Mouse (Mus musculus): ENCODE results near the gene Selenoi. TPM values are rescaled to one million over a fixed set of nuclear protein-coding genes. Genes with fewer than 3 reads are reported as not detected.

Selenoi gene
- total and polyA plus RNA-seq, 3 experiments, result 43.4 to 101 (median 76.3) TPM

DNA sequence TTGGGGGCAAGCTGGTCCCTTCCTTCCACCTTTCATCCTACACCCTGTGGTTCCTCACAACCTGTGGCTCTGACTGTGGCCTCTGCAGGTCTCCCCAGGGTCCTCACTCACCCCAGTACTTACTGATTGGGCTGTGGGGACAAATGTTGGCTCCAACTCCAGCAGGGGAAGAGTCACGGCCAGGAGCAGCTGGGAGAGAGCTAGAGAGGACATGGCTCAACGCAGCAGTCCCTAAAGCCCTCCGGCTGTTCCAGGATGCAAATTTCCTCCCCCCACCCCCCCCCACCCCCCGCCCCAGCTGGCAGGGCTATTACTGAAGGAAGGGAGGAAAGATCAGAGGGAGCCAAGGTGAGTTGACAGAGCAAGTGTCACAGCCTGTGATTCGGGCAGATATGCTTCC is 26.9 kb upstream of the Selenoi start, which contains the start of gene Adgrf3:
Gene Adgrf3 (minus strand): TSS at position 230 of the 400 bp plus-strand sequence.
- Histone ChIP-seq H3K79me2 (ENCODE audit: control insufficient read depth, insufficient read depth, low read length, poor library complexity) (no peaks in the 10 kb centered on the region), H3K4me3 (ENCODE audit: control insufficient read depth in 1 of 2, insufficient read depth in 1 of 2, low read depth in 2 of 2, low read length in 2 of 2) (no peak within 1 kb of the TSS), H3K27ac (ENCODE audit: control insufficient read depth, low read depth, low read length) (no peak within 1 kb of the TSS), H3K36me3 (ENCODE audit: control insufficient read depth in 1 of 2, insufficient read depth in 2 of 2, low read length in 2 of 2) (peaks cover 0 to 3% of the 10 kb centered on the region in 2 experiments; a peak in 1 of 4 replicates), H3K9ac (ENCODE audit: control insufficient read depth, low read depth, low read length, poor library complexity, severe bottlenecking) (no peak within 1 kb of the TSS), H3K4me1 (ENCODE audit: control insufficient read depth in 1 of 2, insufficient read depth in 2 of 2, low read length in 2 of 2) (peaks cover 0 to 18% of the 10 kb centered on the region in 2 experiments; a peak in 3 of 4 replicates), H3K27me3 (ENCODE audit: control insufficient read depth in 1 of 2, insufficient read depth in 2 of 2, low read length in 2 of 2) (no peaks in the 10 kb centered on the region), H3K9me3 (replicated peaks; ENCODE audit: insufficient read depth, low read length) (no peaks in the 10 kb centered on the region)
- TF ChIP-seq USF1 (IDR thresholded peaks at IDR 0.05; ENCODE audit: low read depth, low read length) (no peak), GATA1 (IDR thresholded peaks at IDR 0.05; ENCODE audit: low read depth, low read length) (no peak), HCFC1 (IDR thresholded peaks at IDR 0.05; ENCODE audit: low read depth, low read length) (no peak), MYB (IDR thresholded peaks at IDR 0.05; ENCODE audit: low read depth, low read length) (no peak), ZNF384 (IDR thresholded peaks at IDR 0.05; ENCODE audit: low read depth, low read length) (no peak), POLR2AphosphoS2 (IDR thresholded peaks at IDR 0.05; ENCODE audit: low read length) (no peak), GABPA (IDR thresholded peaks at IDR 0.05; ENCODE audit: low read depth, low read length) (no peak), ELF1 (IDR thresholded peaks at IDR 0.05; ENCODE audit: low read depth, low read length) (no peak), MAFK (IDR thresholded peaks at IDR 0.05; ENCODE audit: borderline replicate concordance, low read depth, low read length) (no peak), CTCF (IDR thresholded peaks at IDR 0.05 in 2 of 3, conservative IDR thresholded peaks at IDR 0.05 in 1 of 3; ENCODE audit: control insufficient read depth in 1 of 3, insufficient read depth in 1 of 3, low read depth in 2 of 3, low read length in 3 of 3, poor library complexity in 1 of 3, severe bottlenecking in 1 of 3) (no peak), RAD21 (IDR thresholded peaks at IDR 0.05; ENCODE audit: low read depth, low read length) (no peak)
- no peak for DNase-seq (ENCODE audit: low read depth, low spot score)

DNA sequence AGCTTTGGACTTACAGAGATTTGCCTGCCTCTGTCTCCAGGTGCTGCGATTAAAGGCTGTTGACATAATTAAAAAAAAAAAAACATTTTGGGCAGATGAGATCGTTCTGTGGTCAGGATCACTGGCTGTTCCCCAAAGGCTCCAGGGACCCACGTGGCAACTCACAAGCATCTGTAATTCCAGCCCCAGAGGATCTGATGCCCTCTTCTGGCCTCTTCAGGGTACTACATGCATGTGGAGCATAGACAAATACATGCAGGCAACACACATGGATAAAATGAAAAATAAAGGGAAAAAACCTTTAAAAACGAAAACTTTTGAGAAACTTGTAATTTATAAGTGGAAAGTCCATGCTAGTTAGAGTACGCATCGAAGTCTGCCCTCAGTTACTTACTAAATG is 25.1 kb upstream of the Selenoi start:
- Histone ChIP-seq H3K27ac (ENCODE audit: control insufficient read depth, low read depth, low read length) (no peak overlapping the region), H3K9ac (ENCODE audit: control insufficient read depth, low read depth, low read length, poor library complexity, severe bottlenecking) (no peak overlapping the region), H3K9me3 (replicated peaks; ENCODE audit: insufficient read depth, low read length) (no peaks in the 10 kb centered on the region), H3K27me3 (ENCODE audit: control insufficient read depth in 1 of 2, insufficient read depth in 2 of 2, low read length in 2 of 2) (no peaks in the 10 kb centered on the region), H3K4me3 (ENCODE audit: control insufficient read depth in 1 of 2, insufficient read depth in 1 of 2, low read depth in 2 of 2, low read length in 2 of 2) (no peak overlapping the region), H3K36me3 (ENCODE audit: control insufficient read depth in 1 of 2, insufficient read depth in 2 of 2, low read length in 2 of 2) (peaks cover 0 to 3% of the 10 kb centered on the region in 2 experiments; a peak in 1 of 4 replicates), H3K79me2 (ENCODE audit: control insufficient read depth, insufficient read depth, low read length, poor library complexity) (no peaks in the 10 kb centered on the region), H3K4me1 (ENCODE audit: control insufficient read depth in 1 of 2, insufficient read depth in 2 of 2, low read length in 2 of 2) (peaks cover 0 to 13% of the 10 kb centered on the region in 2 experiments; a peak in 3 of 4 replicates)
- TF ChIP-seq TAL1 (IDR thresholded peaks at IDR 0.05; ENCODE audit: low read length) (no peak), BHLHE40 (IDR thresholded peaks at IDR 0.05; ENCODE audit: borderline replicate concordance, low read depth, low read length) (no peak), CHD2 (IDR thresholded peaks at IDR 0.05; ENCODE audit: low read length) (no peak), USF2 (IDR thresholded peaks at IDR 0.05; ENCODE audit: borderline replicate concordance in 1 of 2, insufficient read depth in 1 of 2, low read depth in 1 of 2, low read length in 2 of 2) (no peak), TCF12 (IDR thresholded peaks at IDR 0.05; ENCODE audit: low read depth, low read length) (no peak), RAD21 (IDR thresholded peaks at IDR 0.05; ENCODE audit: low read depth, low read length) (peak; percentile 69), ZNF384 (IDR thresholded peaks at IDR 0.05; ENCODE audit: low read depth, low read length) (peak; percentile 74), POLR2AphosphoS5 (IDR thresholded peaks at IDR 0.05; ENCODE audit: borderline replicate concordance, low read depth, low read length) (no peak), GABPA (IDR thresholded peaks at IDR 0.05; ENCODE audit: low read depth, low read length) (no peak), SIN3A (IDR thresholded peaks at IDR 0.05; ENCODE audit: low read length) (peak; percentile 64; the same call in 1 of the 2 replicates), MAFK (IDR thresholded peaks at IDR 0.05; ENCODE audit: borderline replicate concordance, low read depth, low read length) (no peak), MXI1 (IDR thresholded peaks at IDR 0.05; ENCODE audit: low read depth, low read length) (peak; percentile 93), CTCF (IDR thresholded peaks at IDR 0.05 in 2 of 3, conservative IDR thresholded peaks at IDR 0.05 in 1 of 3; ENCODE audit: control insufficient read depth in 1 of 3, insufficient read depth in 1 of 3, low read depth in 2 of 3, low read length in 3 of 3, poor library complexity in 1 of 3, severe bottlenecking in 1 of 3) (peak; percentile 71 to 90 (median 81)), UBTF (IDR thresholded peaks at IDR 0.05; ENCODE audit: borderline replicate concordance, insufficient read depth, low read depth, low read length) (no peak), ZC3H11A (IDR thresholded peaks at IDR 0.05; ENCODE audit: low read depth, low read length) (peak; percentile 42), MAX (IDR thresholded peaks at IDR 0.05; ENCODE audit: low read length) (peak; percentile 86), E2F4 (IDR thresholded peaks at IDR 0.05; ENCODE audit: borderline replicate concordance, low read depth, low read length) (no peak), MYB (IDR thresholded peaks at IDR 0.05; ENCODE audit: low read depth, low read length) (no peak), MYC (IDR thresholded peaks at IDR 0.05; ENCODE audit: low read depth, low read length) (peak; percentile 98), USF1 (IDR thresholded peaks at IDR 0.05; ENCODE audit: low read depth, low read length) (peak; percentile 83), EP300 (IDR thresholded peaks at IDR 0.05; ENCODE audit: low read depth in 1 of 2, low read length in 2 of 2) (no peak), POLR2A (IDR thresholded peaks at IDR 0.05; ENCODE audit: control insufficient read depth in 1 of 2, insufficient read depth in 1 of 2, low read depth in 1 of 2, low read length in 2 of 2, poor library complexity in 1 of 2) (no peak), SMC3 (IDR thresholded peaks at IDR 0.05; ENCODE audit: low read depth, low read length) (peak; percentile 77)
- DNase-seq (ENCODE audit: low read depth, low spot score), result peak; percentile 89

Data from MEL (cell line).